Mouse (Mus musculus): ENCODE results near the gene Ptprm. TPM values are rescaled to one million over a fixed set of nuclear protein-coding genes. Genes with fewer than 3 reads are reported as not detected.

Gene Ptprm
- polyA plus RNA-seq, 2 experiments = 15.8 to 21.8 TPM

GRCm38 (mm10) chr17:66674667-66675066 is 679.6 kb downstream of the Ptprm start:
- Histone ChIP-seq H3K4me2 (replicated peaks; ENCODE audit: low read depth, low read length, severe bottlenecking) (no peak overlapping the region), H3K9ac (ENCODE audit: low read depth, low read length, severe bottlenecking) (no peak overlapping the region), H3K27ac (replicated peaks; ENCODE audit: low read depth, low read length) (no peak overlapping the region), H3K36me3 (ENCODE audit: control insufficient read depth, insufficient read depth, low read length) (no peaks in the 10 kb centered on the region), H3K4me3 (replicated peaks; ENCODE audit: low read length) (no peak overlapping the region), H3K9me3 (ENCODE audit: control insufficient read depth, low read length) (no peaks in the 10 kb centered on the region), H3K4me1 (ENCODE audit: control insufficient read depth, insufficient read depth, low read length) (no peaks in the 10 kb centered on the region), H3K27me3 (ENCODE audit: control insufficient read depth, insufficient read depth, low read length) (no peaks in the 10 kb centered on the region)
- WGBS = 81% methylated on average over 2 of the region's 2 CpGs
- DNase-seq (ENCODE audit: low spot score) = no peak
- TF ChIP-seq POLR2A (IDR thresholded peaks at IDR 0.05; ENCODE audit: borderline replicate concordance, extremely low read depth, insufficient read depth, insufficient read length) = no peak
- no peak for ATAC-seq (ENCODE audit: low FRiP score, low read depth)

DNA sequence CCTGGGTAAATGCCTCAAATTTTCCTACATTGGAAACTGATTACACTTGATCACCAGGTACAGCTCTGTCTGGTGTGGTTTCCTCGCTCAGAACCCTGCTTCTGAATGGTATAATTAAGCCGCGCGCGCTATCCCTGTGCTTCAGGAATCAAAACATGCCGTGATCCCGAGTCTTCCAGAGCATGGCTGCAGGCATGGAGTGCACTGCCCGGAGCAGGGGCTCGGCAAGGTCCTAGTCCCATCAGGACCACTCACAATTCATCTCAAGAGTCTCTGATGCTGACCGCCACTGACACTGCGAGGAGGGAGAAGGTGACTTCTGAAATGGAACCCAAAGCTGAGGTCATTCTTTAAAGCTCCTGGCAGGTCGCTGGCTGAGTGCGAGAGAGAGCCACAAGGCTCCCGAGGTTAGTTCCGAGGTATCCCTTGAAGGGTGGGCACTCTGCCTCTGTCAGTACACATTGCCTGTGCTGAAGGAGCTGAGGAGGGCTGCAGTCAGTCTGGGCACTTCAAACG is 682.5 kb downstream of the Ptprm start:
- no peak overlapping the region for H3K27ac ChIP-seq (replicated peaks; ENCODE audit: low read depth, low read length)
- H3K27me3 ChIP-seq (ENCODE audit: control insufficient read depth, insufficient read depth, low read length) = no peaks in the 10 kb centered on the region
- H3K4me2 ChIP-seq (replicated peaks; ENCODE audit: low read depth, low read length, severe bottlenecking) = no peak overlapping the region
- 77% methylated on average over 16 of the region's 16 CpGs for WGBS
- ATAC-seq (ENCODE audit: low FRiP score, low read depth) = no peak
- DNase-seq (ENCODE audit: low spot score) = no peak
- no peak overlapping the region for H3K4me3 ChIP-seq (replicated peaks; ENCODE audit: low read length)
- H3K9me3 ChIP-seq (ENCODE audit: control insufficient read depth, low read length) = no peaks in the 10 kb centered on the region
- no peaks in the 10 kb centered on the region; the same call in 1 of the 2 replicates for H3K36me3 ChIP-seq (ENCODE audit: control insufficient read depth, insufficient read depth, low read length)
- H3K9ac ChIP-seq (ENCODE audit: low read depth, low read length, severe bottlenecking) = no peak overlapping the region
- TF ChIP-seq POLR2A (IDR thresholded peaks at IDR 0.05; ENCODE audit: borderline replicate concordance, extremely low read depth, insufficient read depth, insufficient read length) = no peak
- H3K4me1 ChIP-seq (ENCODE audit: control insufficient read depth, insufficient read depth, low read length) = no peaks in the 10 kb centered on the region

- Histone ChIP-seq H3K4me2 (replicated peaks; ENCODE audit: low read depth, low read length, severe bottlenecking) (no peak overlapping the region), H3K27me3 (ENCODE audit: control insufficient read depth, insufficient read depth, low read length) (no peaks in the 10 kb centered on the region), H3K36me3 (ENCODE audit: control insufficient read depth, insufficient read depth, low read length) (no peaks in the 10 kb centered on the region; the same call in 1 of the 2 replicates), H3K9me3 (ENCODE audit: control insufficient read depth, low read length) (no peaks in the 10 kb centered on the region), H3K9ac (ENCODE audit: low read depth, low read length, severe bottlenecking) (no peak overlapping the region), H3K27ac (replicated peaks; ENCODE audit: low read depth, low read length) (no peak overlapping the region), H3K4me1 (ENCODE audit: control insufficient read depth, insufficient read depth, low read length) (no peaks in the 10 kb centered on the region), H3K4me3 (replicated peaks; ENCODE audit: low read length) (no peak overlapping the region)
- TF ChIP-seq POLR2A (IDR thresholded peaks at IDR 0.05; ENCODE audit: borderline replicate concordance, extremely low read depth, insufficient read depth, insufficient read length) = no peak
- WGBS = 54% methylated on average over 8 of the region's 8 CpGs
- DNase-seq (ENCODE audit: low spot score) (no peak), ATAC-seq (ENCODE audit: low FRiP score, low read depth) (no peak)
Observed at GRCm38 (mm10) chr17:66671287-66671686, 683.0 kb downstream of the Ptprm start.

GRCm38 (mm10) chr17:66665791-66666190 is 688.5 kb downstream of the Ptprm start:
- H3K9me3 ChIP-seq (ENCODE audit: control insufficient read depth, low read length) = no peaks in the 10 kb centered on the region
- WGBS = 94% methylated on average over 3 of the region's 3 CpGs

DNA sequence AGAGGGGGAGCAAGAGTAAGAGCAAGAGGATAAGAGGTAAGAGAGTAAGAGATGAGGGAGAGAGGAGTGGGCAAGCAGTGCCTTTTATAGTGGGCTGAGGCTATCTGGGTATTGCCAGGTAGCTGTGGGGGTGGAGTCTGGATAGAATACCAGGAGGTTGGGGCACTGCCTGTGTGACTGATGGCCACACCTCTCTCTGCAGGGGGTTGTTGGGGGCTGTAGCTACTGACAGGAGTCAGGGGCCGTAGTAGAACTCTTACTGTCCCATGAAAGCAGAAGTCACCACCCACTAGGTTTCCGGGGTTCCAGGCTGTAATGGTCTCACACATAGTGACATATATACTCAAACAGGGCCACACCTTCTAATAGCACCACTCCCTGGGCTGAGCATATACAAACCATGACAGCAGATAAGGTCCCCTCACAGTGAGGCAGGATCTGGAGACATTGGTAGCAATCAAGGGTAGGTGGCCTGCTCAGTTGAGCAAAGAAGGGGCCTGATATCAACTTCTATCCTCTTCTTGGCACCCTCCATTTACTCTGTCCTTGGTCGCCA is 689.0 kb downstream of the Ptprm start:
- H3K4me1 ChIP-seq (ENCODE audit: control insufficient read depth, insufficient read depth, low read length) = no peaks in the 10 kb centered on the region
- no peaks in the 10 kb centered on the region; the same call in 1 of the 2 replicates for H3K36me3 ChIP-seq (ENCODE audit: control insufficient read depth, insufficient read depth, low read length)
- no peak overlapping the region for H3K27ac ChIP-seq (replicated peaks; ENCODE audit: low read depth, low read length)
- H3K4me2 ChIP-seq (replicated peaks; ENCODE audit: low read depth, low read length, severe bottlenecking) = no peak overlapping the region
- no peaks in the 10 kb centered on the region for H3K9me3 ChIP-seq (ENCODE audit: control insufficient read depth, low read length)
- ATAC-seq (ENCODE audit: low FRiP score, low read depth) = no peak
- 86% methylated on average over 3 of the region's 3 CpGs for WGBS
- no peak for TF ChIP-seq POLR2A (IDR thresholded peaks at IDR 0.05; ENCODE audit: borderline replicate concordance, extremely low read depth, insufficient read depth, insufficient read length)
- no peaks in the 10 kb centered on the region for H3K27me3 ChIP-seq (ENCODE audit: control insufficient read depth, insufficient read depth, low read length)
- DNase-seq (ENCODE audit: low spot score) = no peak
- no peak overlapping the region for H3K4me3 ChIP-seq (replicated peaks; ENCODE audit: low read length)
- H3K9ac ChIP-seq (ENCODE audit: low read depth, low read length, severe bottlenecking) = no peak overlapping the region

More at GRCm38 (mm10) chr17:66665791-66666190, 688.5 kb downstream of the Ptprm start:
- H3K9ac ChIP-seq (ENCODE audit: low read depth, low read length, severe bottlenecking) = no peak overlapping the region
- H3K4me1 ChIP-seq (ENCODE audit: control insufficient read depth, insufficient read depth, low read length) = no peaks in the 10 kb centered on the region
- no peak overlapping the region for H3K27ac ChIP-seq (replicated peaks; ENCODE audit: low read depth, low read length)
- H3K4me2 ChIP-seq (replicated peaks; ENCODE audit: low read depth, low read length, severe bottlenecking) = no peak overlapping the region
- no peak overlapping the region for H3K4me3 ChIP-seq (replicated peaks; ENCODE audit: low read length)
- no peak for ATAC-seq (ENCODE audit: low FRiP score, low read depth)
- no peak for TF ChIP-seq POLR2A (IDR thresholded peaks at IDR 0.05; ENCODE audit: borderline replicate concordance, extremely low read depth, insufficient read depth, insufficient read length)
- H3K36me3 ChIP-seq (ENCODE audit: control insufficient read depth, insufficient read depth, low read length) = no peaks in the 10 kb centered on the region; the same call in 1 of the 2 replicates
- no peak for DNase-seq (ENCODE audit: low spot score)
- H3K27me3 ChIP-seq (ENCODE audit: control insufficient read depth, insufficient read depth, low read length) = no peaks in the 10 kb centered on the region

Measured in limb, embryonic 14.5 days (tissue).